Mouse (Mus musculus) liver, adult (tissue): Measurements from ENCODE around the gene Fryl.

ENCODE experiments used
- GATA4 ChIP-seq: IDR thresholded peaks from 2 replicates; pipeline ENCODE4 v1.6.1; 2014; ENCODE audit warnings: mild to moderate bottlenecking, low read length; ENCODE audit not compliant: insufficient replicate concordance

Fryl gene

GRCm38 (mm10) chr5:73007582-73007959, 248.8 kb downstream of the Fryl start:
- TF ChIP-seq GATA4: no peak

- no peak for TF ChIP-seq GATA4
Measured at GRCm38 (mm10) chr5:73006784-73007581, 249.4 kb downstream of the Fryl start, which contains the start of gene Slc10a4. Gene Slc10a4 (plus strand): TSS chr5:73006883.

- no peak for TF ChIP-seq GATA4
Measured at GRCm38 (mm10) chr5:73004046-73004445, 252.4 kb downstream of the Fryl start.

DNA sequence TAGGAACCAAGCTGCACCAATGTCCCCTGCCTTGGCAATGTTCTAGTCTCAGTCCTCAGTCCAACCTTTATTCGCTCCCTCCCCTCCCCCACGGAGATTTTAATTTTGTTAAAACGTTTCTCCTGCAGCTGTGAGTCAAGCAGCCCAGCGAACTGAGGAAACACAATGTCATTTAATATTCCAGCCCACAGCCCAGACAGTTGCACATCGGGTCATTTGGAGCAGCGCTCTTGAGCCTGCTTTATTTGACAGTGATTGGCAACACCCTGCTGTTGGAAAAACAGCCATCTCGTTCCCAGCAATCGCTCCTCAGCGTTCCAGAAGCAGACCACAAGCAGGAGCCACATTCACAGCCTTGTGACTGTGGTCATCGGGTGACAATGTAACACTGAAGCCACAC, 261.0 kb downstream of the Fryl start:
- no peak for TF ChIP-seq GATA4

DNA sequence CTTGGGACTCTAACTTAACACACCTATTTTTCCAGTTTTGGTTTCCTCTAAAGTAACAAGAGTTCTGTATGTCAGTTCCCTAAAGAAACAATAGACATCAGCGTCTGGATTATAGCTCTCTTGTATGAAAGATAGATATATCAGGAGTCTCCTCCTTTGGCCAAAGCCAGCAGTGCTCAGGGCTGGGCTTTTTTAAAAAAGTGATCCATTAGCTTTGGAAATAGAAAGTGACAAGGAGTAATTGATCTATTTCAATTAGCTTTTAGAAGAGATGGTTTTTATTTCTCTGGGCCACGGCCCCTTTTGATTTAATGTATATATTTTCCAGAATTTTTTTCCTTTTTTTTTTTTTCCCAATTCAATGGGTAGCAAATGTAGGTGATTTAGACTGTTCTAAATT, 261.5 kb downstream of the Fryl start:
- no peak for TF ChIP-seq GATA4

GRCm38 (mm10) chr5:72994424-72994823, 262.0 kb downstream of the Fryl start:
- no peak for TF ChIP-seq GATA4

DNA sequence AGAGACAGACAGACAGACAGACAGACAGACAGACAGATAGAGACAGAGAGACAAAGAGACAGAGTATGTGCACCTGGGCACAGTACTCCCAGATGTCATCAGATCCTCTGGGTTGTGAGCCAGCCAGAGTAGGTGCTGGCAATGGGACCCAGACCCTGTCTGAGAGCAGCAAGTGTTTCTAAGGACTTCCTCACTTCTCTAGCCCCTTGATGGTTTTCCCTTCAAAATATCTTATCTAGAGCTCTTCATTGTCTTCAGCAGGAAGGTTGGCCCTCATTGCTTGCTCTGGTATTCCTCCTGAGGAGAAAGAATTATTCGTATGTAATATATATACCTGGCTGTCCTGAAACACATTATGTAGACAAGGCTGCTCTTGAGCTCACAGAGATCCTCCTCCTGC, 263.9 kb downstream of the Fryl start:
- TF ChIP-seq GATA4: no peak

DNA sequence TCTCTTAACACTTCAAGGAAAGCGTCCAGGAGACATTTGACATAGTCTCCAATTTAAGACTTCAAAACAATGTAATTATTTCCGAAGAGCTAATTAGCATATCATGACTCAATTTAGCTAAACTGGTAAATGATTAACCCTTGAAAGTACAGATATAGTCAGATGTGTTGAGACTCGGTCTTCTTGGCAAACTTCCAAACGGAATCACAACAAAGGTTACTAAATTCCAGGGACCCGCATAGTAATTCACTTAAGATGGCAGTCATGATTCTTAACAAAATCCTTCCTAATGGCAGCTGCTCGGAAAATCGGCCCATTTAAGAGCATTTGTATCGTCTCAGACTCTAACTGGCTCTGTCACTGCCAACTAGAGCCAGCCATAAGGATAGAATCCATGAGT, 266.7 kb downstream of the Fryl start:
- TF ChIP-seq GATA4: no peak

GRCm38 (mm10) chr5:72987786-72988185, 268.6 kb downstream of the Fryl start:
- no peak for TF ChIP-seq GATA4

DNA sequence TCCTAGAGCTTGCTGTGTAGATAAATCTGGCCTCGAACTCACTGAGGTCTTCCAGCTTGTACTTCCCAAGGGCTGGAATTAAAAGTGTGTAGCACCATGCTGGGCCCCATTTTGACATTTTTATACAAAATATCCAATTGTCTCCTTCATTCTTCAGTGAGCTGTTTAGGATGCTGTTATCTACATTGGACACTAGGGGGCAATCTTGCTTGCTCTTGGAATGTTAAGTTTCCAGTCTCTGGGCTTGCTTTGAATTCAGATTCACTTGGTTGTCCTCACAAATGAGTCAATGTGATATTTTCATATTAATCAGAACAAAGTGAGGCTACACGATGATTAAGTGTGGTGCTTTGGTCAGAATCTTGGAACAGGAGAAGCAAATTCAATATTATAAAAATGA, 272.3 kb downstream of the Fryl start:
- TF ChIP-seq GATA4: no peak

- TF ChIP-seq GATA4: no peak
Measured at GRCm38 (mm10) chr5:72976539-72976938, 279.9 kb downstream of the Fryl start.

DNA sequence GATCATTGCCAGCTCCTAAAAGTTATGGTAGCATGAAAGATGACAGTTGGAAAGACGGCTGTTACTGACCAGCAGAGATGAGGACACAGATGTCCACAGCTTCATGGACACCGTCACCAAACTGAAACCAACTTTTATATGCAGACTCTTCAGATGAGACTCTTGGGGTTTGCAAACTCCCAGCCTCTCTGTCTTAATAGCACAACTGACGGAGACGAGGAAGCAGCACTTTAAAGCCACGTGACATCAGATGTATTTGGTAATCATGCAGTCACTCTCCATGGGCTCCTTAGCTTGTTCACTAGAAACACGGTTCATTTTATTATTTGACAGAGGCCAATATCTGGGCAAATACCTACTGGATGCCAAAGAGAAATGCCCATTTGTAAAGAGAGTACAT, 280.4 kb downstream of the Fryl start:
- no peak for TF ChIP-seq GATA4

- no peak for TF ChIP-seq GATA4
Measured at GRCm38 (mm10) chr5:72974602-72975001, 281.8 kb downstream of the Fryl start, which contains the start of gene Gm10135. Gene Gm10135 (minus strand): TSS chr5:72974702.

GRCm38 (mm10) chr5:72972934-72973333, 283.5 kb downstream of the Fryl start:
- TF ChIP-seq GATA4: no peak

DNA sequence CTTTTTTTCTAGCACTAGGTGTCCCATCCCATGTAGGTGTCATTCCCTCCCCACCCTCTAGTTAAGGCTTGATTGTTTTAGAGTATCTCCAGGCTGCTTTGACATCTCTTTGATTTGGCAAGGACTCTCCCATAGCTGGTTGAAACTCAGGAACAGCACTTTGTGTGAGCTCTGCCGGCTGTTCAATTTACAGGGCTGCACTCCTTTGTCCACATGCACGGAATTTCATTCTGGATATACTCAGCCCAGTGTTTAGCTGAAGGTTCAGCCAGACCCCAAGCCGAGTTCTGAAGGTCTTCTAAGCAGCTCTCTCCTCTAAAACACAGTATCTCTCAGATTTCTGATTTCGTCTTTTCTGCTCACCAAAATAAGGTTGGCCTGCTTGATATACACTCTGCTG, 284.0 kb downstream of the Fryl start:
- TF ChIP-seq GATA4: no peak
